Mouse (Mus musculus) hindbrain, embryonic 14.5 days (tissue): ENCODE measurements around the gene Use1. TPM values are rescaled to one million over a fixed set of nuclear protein-coding genes. Genes with fewer than 3 reads are reported as not detected.
A peak's percentile ranks its signal among the peaks of the same experiment; 100 is the strongest.

Experiments used
- ATAC-seq: fragments of 200-750 bp; cut with Nextera tagmentation; 2 replicates; pipeline ENCODE4 v1.8.0; 2017; ENCODE audit warnings: moderate number of reproducible peaks, mild to moderate bottlenecking, moderate TSS enrichment, moderate library complexity; ENCODE audit not compliant: low FRiP score
- DNase-seq: peaks from one replicate; pipeline ENCODE4 v3.0.0-alpha.2; 2015; ENCODE audit warnings: low spot score
- H3K27ac ChIP-seq: fragments of 300-500 bp; sonication (generic); 2 replicates; pipeline ENCODE4 v1.5.1; 2014; ENCODE audit warnings: mild to moderate bottlenecking, moderate library complexity
- H3K27me3 ChIP-seq: fragments of 300-500 bp; sonication (generic); 2 replicates; pipeline ENCODE4 v1.6.1; 2014; ENCODE audit warnings: mild to moderate bottlenecking, low read length, mixed read lengths; ENCODE audit not compliant: control insufficient read depth, insufficient read depth
- H3K36me3 ChIP-seq: fragments of 300-500 bp; sonication (generic); replicated peaks from 2 replicates; pipeline ENCODE4 v1.6.1; 2014; ENCODE audit not compliant: control insufficient read depth, insufficient read depth
- H3K4me1 ChIP-seq: fragments of 300-500 bp; sonication (generic); replicated peaks from 2 replicates; pipeline ENCODE4 v1.6.1; 2014; ENCODE audit warnings: antibody characterized with exemption, low read length, mixed read lengths; ENCODE audit not compliant: control insufficient read depth, insufficient read depth
- H3K4me2 ChIP-seq: fragments of 300-500 bp; sonication (generic); replicated peaks from 2 replicates; pipeline ENCODE4 v1.6.1; 2014; ENCODE audit warnings: mild to moderate bottlenecking, moderate library complexity
- H3K4me3 ChIP-seq: fragments of 300-500 bp; sonication (generic); replicated peaks from 2 replicates; pipeline ENCODE4 v1.5.1; 2014; ENCODE audit warnings: mild to moderate bottlenecking, low read length
- H3K9ac ChIP-seq: fragments of 300-500 bp; sonication (generic); 2 replicates; pipeline ENCODE4 v1.6.1; 2014
- H3K9me3 ChIP-seq: fragments of 300-500 bp; sonication (generic); 2 replicates; pipeline ENCODE4 v1.6.1; 2016; ENCODE audit warnings: low read length; ENCODE audit not compliant: control insufficient read depth
- WGBS: fragments of 180-500 bp; shearing (Covaris S2); extraction: QIAGEN DNeasy Blood & Tissue Kit; methylation state at CpG from one replicate; pipeline ENCODE4 v1.1.7; 2014; 5-methylcytosine and 5-hydroxymethylcytosine counted together
- polyA plus RNA-seq: library from polyadenylated mRNA; unstranded; fragments of >200 nt; fragmentation: Nextera tagmentation; extraction: Ambion mirVana; gene quantifications from 2 replicates; pipeline ENCODE4 v1.2.1, GENCODE M21; 2014

Use1 gene
- polyA plus RNA-seq, 1 experiment from 2014 or later, result 126 TPM

DNA sequence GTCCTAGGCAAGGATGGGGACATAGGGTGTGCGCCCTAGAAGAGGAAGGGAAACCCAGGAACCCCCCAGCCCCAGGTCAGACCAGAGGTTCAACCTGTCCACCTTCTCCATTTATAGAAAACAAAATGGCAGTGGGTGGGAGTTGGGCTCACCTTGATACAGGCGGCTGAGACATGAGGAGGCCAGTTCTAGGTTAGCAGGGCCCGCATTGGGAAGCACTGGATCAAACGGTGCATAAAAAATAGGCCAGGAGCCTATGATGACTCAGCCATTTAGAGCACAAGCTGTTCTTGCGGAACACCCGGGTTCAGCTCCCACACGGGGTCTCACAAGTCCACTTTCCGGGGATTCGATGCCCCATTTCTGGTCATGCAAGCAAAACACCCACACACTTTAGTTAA lies 38.3 kb downstream of the Use1 start:
- Histone ChIP-seq H3K4me2 (no peak overlapping the region; the same call in 1 of the 2 replicates), H3K27me3 (no peaks in the 10 kb centered on the region), H3K27ac (no peak overlapping the region), H3K4me3 (no peak overlapping the region), H3K4me1 (peaks cover 13% of the 10 kb centered on the region; the same call in 1 of the 2 replicates), H3K36me3 (no peaks in the 10 kb centered on the region), H3K9ac (no peak overlapping the region), H3K9me3 (no peaks in the 10 kb centered on the region)
- WGBS, result 89% methylated on average over 9 of the region's 9 CpGs
- no peak for DNase-seq
- no peak for ATAC-seq

DNA sequence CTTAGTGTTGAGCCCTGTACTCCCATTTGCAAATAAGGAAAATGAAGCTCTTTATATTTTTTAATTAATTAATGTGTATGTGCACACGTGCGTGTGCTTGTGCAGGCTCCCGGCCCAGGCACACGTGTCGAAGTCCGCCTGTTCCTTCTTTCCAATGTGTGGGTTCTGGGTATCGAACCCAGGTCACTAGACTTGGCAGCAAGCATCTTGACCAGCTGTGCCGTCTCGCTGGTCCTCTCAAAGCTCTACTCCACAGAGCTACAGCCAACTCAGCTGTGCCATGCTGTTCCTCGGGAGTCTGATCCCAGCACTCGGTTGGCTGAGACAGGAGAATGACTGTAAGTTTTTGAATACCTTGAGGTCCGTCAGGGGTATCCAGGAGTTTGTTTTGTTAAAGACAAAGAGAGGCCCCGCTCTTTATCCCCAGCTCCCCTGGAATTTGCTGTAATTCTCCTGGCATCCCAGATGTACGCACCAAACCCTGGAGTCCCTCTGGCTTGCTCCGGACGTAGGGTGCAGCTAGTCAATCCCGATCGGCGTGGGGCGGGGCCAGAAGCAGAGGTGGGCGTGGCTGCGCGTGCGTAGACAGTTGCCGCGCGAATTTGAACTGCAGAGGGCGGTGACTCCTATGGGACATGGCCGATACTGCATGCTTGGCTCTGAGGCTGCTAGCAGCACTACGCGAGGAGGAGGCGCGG lies 38.9 kb downstream of the Use1 start, which contains the start of gene Ankle1:
TSS of gene Ankle1 (plus strand) at position 610 of the 698 bp plus-strand sequence.
- no peak within 1 kb of the TSS for H3K27ac ChIP-seq

DNA sequence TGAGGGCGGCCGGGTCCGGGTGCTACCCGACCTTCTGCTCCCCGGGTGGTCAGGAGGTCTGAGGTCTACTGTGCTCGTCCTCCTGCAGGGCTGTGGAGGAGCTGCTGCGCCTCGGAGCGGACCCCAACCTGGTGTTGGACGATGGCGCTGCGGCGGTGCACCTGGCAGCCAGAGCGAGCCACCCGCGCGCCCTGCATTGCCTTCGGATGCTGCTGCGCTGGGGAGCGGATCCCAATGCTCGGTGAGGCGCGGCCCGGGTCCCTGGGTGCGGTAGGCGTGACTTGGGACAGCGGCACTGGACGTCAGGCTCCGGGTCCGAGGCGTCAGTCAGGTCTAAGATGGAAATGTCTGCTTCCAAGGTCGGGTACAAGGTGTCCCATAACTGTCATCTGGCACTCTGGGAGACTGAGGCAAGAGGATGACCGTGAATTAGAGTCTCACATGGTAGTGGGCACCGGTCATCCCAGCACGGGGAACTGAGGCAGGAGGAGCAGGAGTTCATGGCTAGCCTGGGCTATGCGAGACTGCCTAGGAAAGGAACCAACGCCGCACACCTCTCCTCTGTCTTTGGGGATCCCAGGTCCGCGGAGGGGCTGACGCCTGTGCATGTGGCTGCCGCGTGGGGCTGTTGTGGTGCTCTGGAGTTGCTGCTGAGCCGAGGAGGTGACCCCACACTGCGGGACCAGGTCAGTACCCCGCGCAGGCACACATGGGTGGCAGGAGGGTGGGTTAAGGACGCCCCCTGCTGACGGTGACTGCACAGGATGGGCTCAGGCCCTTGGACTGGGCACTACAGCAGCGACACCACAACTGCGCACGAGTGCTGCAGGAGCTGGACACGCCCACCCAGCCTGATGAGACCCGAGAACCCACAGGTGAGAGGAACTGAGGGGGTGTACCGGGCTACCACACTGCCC lies 39.7 kb downstream of the Use1 start:
- Histone ChIP-seq H3K4me1 (peaks cover 13% of the 10 kb centered on the region; the same call in 1 of the 2 replicates), H3K36me3 (no peaks in the 10 kb centered on the region), H3K9ac (peak overlapping the region; percentile 43; the same call in 1 of the 2 replicates), H3K27ac (no peak overlapping the region), H3K4me3 (peak overlapping the region; percentile 33), H3K9me3 (no peaks in the 10 kb centered on the region), H3K27me3 (no peaks in the 10 kb centered on the region), H3K4me2 (peak overlapping the region; percentile 65)
- WGBS, result 1% methylated on average over 55 of the region's 55 CpGs
- ATAC-seq, result peak; percentile 52
- DNase-seq, result no peak

More for the DNA sequence above, 38.9 kb downstream of the Use1 start, which contains the start of gene Ankle1:
- Histone ChIP-seq H3K4me2 (peak within 1 kb of the TSS; percentile 65), H3K4me1 (peaks cover 13% of the 10 kb centered on the region; the same call in 1 of the 2 replicates), H3K4me3 (peak within 1 kb of the TSS; percentile 33), H3K27me3 (no peaks in the 10 kb centered on the region), H3K9me3 (no peaks in the 10 kb centered on the region), H3K36me3 (no peaks in the 10 kb centered on the region), H3K9ac (peak within 1 kb of the TSS; percentile 43)
- 17% methylated on average over 33 of the region's 33 CpGs for WGBS
- ATAC-seq (peak; percentile 89), DNase-seq (peak; percentile 95)

DNA sequence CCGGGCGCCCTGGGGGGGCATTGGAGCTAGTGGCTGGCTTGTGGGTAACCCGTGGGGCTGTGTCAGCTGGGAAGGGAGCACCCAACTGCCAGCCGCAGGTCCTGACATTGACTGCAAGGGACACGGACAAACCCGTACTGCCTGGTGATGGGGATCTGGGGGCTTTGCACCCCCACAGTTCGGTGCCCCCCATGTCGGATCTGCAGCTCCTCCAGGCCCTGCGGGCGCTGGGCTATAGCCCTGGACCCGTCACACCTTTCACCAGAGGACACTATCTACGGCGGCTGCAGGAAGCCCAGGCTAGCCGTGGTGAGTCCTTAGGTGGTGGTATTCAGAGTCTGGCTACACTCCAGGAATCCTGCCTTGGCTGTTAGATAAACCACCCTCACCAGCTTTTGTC lies 40.8 kb downstream of the Use1 start:
- Histone ChIP-seq H3K9me3 (no peaks in the 10 kb centered on the region), H3K4me2 (no peak overlapping the region), H3K9ac (no peak overlapping the region), H3K4me1 (peaks cover 13% of the 10 kb centered on the region; the same call in 1 of the 2 replicates), H3K27ac (no peak overlapping the region), H3K36me3 (no peaks in the 10 kb centered on the region), H3K27me3 (no peaks in the 10 kb centered on the region), H3K4me3 (no peak overlapping the region)
- DNase-seq (no peak), ATAC-seq (no peak)
- 93% methylated on average over 14 of the region's 14 CpGs for WGBS

DNA sequence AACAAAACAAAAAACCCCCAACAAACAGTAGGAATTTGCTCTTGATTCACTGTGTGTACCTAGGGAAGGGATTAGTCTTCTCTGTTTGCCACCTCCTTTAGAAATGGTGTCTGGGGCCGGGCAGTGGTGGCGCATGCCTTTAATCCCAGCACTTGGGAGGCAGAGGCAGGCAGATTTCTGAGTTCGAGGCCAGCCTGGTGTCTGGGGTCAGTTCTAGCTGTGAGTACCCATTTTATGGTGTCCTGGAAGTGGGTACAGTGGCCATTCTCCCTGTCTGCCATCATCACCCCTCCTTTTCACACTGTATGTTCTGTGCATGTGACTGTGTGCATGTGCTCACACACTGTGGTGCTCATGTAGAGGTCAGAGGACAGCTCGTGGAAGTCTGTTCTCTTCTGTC lies 41.6 kb downstream of the Use1 start:
- Histone ChIP-seq H3K4me2 (no peak overlapping the region), H3K4me1 (peaks cover 13% of the 10 kb centered on the region; the same call in 1 of the 2 replicates), H3K27me3 (no peaks in the 10 kb centered on the region), H3K4me3 (no peak overlapping the region), H3K36me3 (no peaks in the 10 kb centered on the region), H3K9me3 (no peaks in the 10 kb centered on the region), H3K27ac (no peak overlapping the region), H3K9ac (no peak overlapping the region)
- 96% methylated on average over 4 of the region's 4 CpGs for whole genome bisulfite sequencing
- DNase-seq, result no peak
- no peak for ATAC-seq

DNA sequence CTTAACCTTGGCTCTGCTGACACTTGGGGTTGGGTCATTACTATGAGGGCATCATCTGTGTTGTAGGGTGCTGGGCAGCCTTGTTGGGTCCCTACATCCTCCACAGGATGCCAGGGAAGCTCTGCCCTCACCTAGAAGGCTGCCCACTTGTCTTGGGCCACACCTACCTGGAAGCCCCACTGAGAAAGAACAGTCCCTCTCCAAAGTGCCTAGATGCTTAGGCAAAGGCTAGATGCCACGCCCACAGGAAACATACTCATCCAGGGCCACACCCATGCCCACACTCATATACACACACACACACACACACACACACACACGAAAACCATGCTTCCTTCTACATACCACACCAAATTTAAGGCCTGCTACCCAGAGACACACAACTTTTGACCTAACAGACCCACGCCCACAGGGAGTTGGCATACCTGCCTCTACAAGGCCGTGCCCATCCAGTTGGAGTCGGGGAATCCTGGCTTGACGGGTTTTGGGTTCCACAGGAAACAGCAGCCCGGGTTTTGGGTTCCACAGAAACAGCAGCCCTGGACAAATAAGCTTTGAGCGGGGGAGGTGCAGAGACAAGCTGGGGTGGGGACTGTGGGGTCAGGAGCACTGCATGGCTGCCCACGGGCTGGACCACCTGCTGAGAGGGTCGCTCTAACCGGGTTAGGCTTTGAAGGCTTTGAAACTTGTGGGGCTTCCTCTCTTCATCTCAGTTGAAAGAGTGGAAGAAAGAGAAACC lies 45.1 kb downstream of the Use1 start:
- DNase-seq (no peak), ATAC-seq (no peak)
- 46% methylated on average over 11 of the region's 11 CpGs for WGBS
- H3K4me3 ChIP-seq, result no peak overlapping the region
- no peaks in the 10 kb centered on the region for H3K36me3 ChIP-seq
- H3K4me2 ChIP-seq, result no peak overlapping the region
- H3K9ac ChIP-seq, result no peak overlapping the region
- H3K27ac ChIP-seq, result no peak overlapping the region
- no peaks in the 10 kb centered on the region for H3K9me3 ChIP-seq
- H3K27me3 ChIP-seq, result no peaks in the 10 kb centered on the region
- 0 out of 2 replicates have a peak, but pooled peaks cover 3% of the 10 kb centered on the region for H3K4me1 ChIP-seq

Other genes with a start within 250 kb of the Use1 start
- 15.7 and 16.9 TPM in 2 replicates for gene Myo9b, start 94.1 kb upstream of the Use1 start, polyA plus RNA-seq
- 55.6 and 58.8 TPM in 2 replicates for gene Haus8, start 93.9 kb upstream of the Use1 start, polyA plus RNA-seq
- 4.8 and 5.0 TPM in 2 replicates for gene Ocel1, start 4.5 kb downstream of the Use1 start, polyA plus RNA-seq
- 35.9 and 37.5 TPM in 2 replicates for gene Nr2f6, start 15.1 kb downstream of the Use1 start, polyA plus RNA-seq
- 4.7 and 6.0 TPM in 2 replicates for gene Ushbp1, start 29.0 kb downstream of the Use1 start, polyA plus RNA-seq
- gene Babam1, start 30.0 kb downstream of the Use1 start, polyA plus RNA-seq, result 88.2 and 89.7 TPM in 2 replicates
- gene Ankle1, start 39.2 kb downstream of the Use1 start, polyA plus RNA-seq, result 3.8 and 4.7 TPM in 2 replicates
- gene Abhd8, start 96.8 kb downstream of the Use1 start, polyA plus RNA-seq, result 125 and 126 TPM in 2 replicates
- 158 and 195 TPM in 2 replicates for gene Mrpl34, start 98.1 kb downstream of the Use1 start, polyA plus RNA-seq
- gene Dda1, start 102.4 kb downstream of the Use1 start, polyA plus RNA-seq, result 218 and 236 TPM in 2 replicates
- 8.5 and 10.6 TPM in 2 replicates for gene Ano8, start 119.1 kb downstream of the Use1 start, polyA plus RNA-seq
- gene Gtpbp3, start 121.3 kb downstream of the Use1 start, polyA plus RNA-seq, result 4.7 and 7.3 TPM in 2 replicates
- gene Plvap, start 144.9 kb downstream of the Use1 start, polyA plus RNA-seq, result 9.2 and 10.5 TPM in 2 replicates
- 0.22 and 0.92 TPM in 2 replicates for gene Ccdc194, start 158.9 kb downstream of the Use1 start, polyA plus RNA-seq
- 4.0 and 5.4 TPM in 2 replicates for gene Bst2, start 170.6 kb downstream of the Use1 start, polyA plus RNA-seq
- gene Mvb12a, start 176.1 kb downstream of the Use1 start, polyA plus RNA-seq, result 50.8 and 66.6 TPM in 2 replicates
- gene Tmem221, start 192.0 kb downstream of the Use1 start, polyA plus RNA-seq, result 0.32 TPM in 1 of 2 replicates, not detected in the other
- 0.13 TPM in 1 of 2 replicates, not detected in the other for gene Nxnl1, start 199.8 kb downstream of the Use1 start, polyA plus RNA-seq
- 41.6 and 57.3 TPM in 2 replicates for gene Slc27a1, start 202.0 kb downstream of the Use1 start, polyA plus RNA-seq
- 243 and 246 TPM in 2 replicates for gene Pgls, start 225.3 kb downstream of the Use1 start, polyA plus RNA-seq
- 5.2 and 5.7 TPM in 2 replicates for gene Fam129c, start 230.8 kb downstream of the Use1 start, polyA plus RNA-seq
- 62.4 and 66.0 TPM in 2 replicates for gene Colgalt1, start 244.2 kb downstream of the Use1 start, polyA plus RNA-seq